Mouse (Mus musculus) stomach, postnatal 0 days (tissue): Measurements from ENCODE around the gene Ip6k3.

Experiments
- CTCF ChIP-seq: IDR thresholded peaks from 2 replicates; pipeline ENCODE4 v1.5.1; 2016; ENCODE audit warnings: antibody characterized with exemption, low read depth, mild to moderate bottlenecking, moderate library complexity
- EP300 ChIP-seq: optimal IDR thresholded peaks from 2 replicates; pipeline ENCODE3; 2016; ENCODE audit warnings: antibody characterized with exemption

DNA sequence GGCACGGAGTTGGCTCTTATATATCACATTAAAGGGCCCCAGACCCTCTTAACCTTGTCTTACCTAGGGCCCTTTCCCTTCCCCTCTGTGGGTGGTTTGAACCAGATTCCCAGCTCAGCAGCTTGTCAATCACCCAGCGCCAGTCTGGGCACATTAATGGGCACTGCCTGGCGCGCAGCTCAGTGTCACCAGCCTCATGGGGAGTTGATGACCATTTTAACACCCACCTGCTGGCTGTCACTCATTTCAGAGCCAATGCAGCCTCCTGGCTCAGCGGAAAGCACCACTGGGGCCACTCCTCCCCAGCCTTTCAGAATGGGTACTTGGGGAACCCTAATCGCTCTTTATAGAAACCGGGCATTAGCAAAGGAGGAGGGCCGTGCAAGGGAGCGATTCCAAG lies 29.2 kb downstream of the Ip6k3 start:
- no peak for TF ChIP-seq CTCF
- no peak for TF ChIP-seq EP300
